Mouse (Mus musculus) urinary bladder, adult 2 months (tissue): ENCODE measurements at regions not wholly inside any gene's neighbourhood (a gene's known extent, or its start where the extent isn't known, plus 50 kb on each side); places are given as distances from the start of the nearest gene placed in this dataset.

Experiments
- DNase-seq: peaks from one replicate; pipeline ENCODE4 v3.0.0; 2022; ENCODE audit warnings: low spot score

- DNase-seq = no peak
These were observed 257.7 kb downstream of the Lmo4 start for GRCm38 (mm10) chr3:143947079-143947937.

- no peak for DNase-seq
These were observed 265.8 kb downstream of the Lmo4 start for GRCm38 (mm10) chr3:143939068-143939709.

- no peak for DNase-seq
These were observed 279.7 kb downstream of the Lmo4 start for GRCm38 (mm10) chr3:143925322-143925721.

DNA sequence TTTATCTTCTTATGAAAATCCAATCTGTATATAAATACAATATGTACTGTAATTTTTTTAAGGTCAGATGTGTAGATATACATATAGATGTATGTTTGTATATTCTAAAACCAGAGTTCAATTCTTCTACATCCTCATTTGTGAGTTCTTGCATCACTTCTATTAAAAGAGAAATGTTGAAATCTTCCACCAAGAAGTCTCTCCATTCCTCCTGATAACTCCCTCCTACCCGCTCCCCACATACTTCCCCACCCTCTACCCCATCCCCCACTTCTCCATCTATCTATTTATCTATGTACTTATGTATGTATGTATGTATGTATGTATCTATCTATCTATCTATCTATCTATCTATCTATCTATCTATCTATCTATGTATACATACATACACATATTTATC is 285.3 kb downstream of the Lmo4 start:
- DNase-seq = no peak

GRCm38 (mm10) chr3:143914341-143915217 is 290.4 kb downstream of the Lmo4 start:
- DNase-seq = no peak

DNA sequence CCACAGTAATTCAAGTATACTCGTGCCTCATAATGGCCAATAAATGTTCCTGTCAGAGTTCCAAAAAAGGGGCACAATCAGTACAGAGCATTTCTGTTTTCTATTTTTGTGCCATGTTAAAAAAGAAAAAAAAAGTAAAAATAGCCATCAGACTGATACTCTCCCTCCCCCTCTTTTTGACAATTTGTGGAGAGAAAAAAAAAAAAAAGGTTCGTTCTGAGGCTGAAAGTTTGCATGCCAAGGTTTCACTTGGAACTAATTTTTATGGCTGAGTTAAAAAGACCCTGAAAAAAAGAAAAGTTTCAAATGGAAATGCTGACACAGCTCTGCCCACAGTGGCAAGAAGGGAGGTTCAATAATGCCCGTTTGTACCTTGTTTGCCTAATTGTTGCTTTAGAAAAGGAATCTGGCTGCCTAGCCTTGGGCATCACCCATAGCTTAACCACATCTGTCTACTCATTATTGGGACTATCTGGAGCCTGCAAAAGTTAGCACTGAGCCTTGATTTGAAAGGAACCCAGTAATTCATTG is 291.9 kb downstream of the Lmo4 start:
- no peak for DNase-seq

DNA sequence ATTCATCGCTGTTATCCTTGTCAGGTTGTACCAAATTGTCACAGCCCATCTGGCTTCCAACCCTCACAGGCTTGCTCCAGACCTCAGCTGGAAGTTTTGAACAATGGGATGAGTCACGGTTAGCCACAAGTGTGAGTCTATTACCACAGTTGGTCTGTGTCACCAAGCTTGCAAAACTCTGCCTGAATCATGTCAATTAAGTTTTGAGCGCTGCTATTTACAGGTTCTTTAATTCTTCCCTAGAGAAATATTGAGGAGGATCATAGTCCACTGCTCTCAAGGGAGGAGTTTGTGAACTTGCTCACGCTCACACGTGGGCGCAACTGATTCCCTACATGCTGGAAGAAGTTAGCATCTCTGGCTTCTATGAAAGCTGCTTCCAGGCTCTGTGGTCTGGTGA is 292.6 kb downstream of the Lmo4 start:
- DNase-seq = no peak

GRCm38 (mm10) chr3:143909341-143909740 is 295.7 kb downstream of the Lmo4 start:
- DNase-seq = no peak

- DNase-seq = no peak
These were observed 301.6 kb downstream of the Lmo4 start for GRCm38 (mm10) chr3:143903421-143903820.

DNA sequence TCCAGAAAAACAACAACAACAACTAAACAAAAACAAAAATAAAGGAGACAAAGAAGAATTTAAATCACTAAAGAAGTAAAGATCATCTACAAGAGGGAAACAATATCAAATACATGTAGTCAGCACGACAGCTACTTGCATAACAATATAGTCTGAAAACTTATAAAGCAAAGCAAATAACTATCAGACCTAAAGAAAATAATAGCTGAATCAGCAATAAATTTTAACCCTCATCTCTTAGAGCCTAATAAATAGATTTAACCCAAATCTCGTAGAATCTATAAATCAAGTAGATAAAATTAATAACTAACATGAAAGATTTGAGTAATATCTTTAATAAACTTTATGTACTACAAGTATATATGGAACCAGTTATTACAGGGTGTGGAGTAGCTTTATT is 324.2 kb downstream of the Lmo4 start:
- no peak for DNase-seq

GRCm38 (mm10) chr3:143873876-143874275 is 331.1 kb downstream of the Lmo4 start:
- no peak for DNase-seq

GRCm38 (mm10) chr3:143866521-143866920 is 338.5 kb downstream of the Lmo4 start:
- DNase-seq = no peak

DNA sequence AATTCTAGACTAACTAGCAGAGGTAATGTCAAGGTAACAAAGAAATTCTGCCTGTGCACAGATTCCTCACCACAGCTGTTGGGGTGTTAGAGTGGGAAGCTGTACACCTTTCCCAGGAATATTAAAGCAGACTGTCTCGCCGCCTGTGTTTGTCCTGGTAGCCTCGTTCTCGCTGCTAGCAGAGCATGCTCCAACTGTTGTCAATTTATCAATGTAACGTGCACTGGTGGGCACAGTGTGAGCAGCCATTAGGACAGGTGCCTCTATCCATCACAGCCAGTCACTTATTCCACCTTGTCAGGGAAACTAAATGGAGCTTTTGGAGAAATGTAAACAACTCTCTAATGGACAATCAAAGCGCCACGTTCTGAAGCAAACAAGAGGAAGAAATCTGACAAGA is 339.4 kb downstream of the Lmo4 start:
- DNase-seq = no peak

GRCm38 (mm10) chr3:143864490-143864889 is 340.5 kb downstream of the Lmo4 start:
- no peak for DNase-seq

GRCm38 (mm10) chr3:143862531-143862930 is 342.5 kb downstream of the Lmo4 start:
- DNase-seq = no peak

- DNase-seq = no peak
These were observed 343.2 kb downstream of the Lmo4 start for GRCm38 (mm10) chr3:143861866-143862265.

- no peak for DNase-seq
These were observed 369.3 kb downstream of the Lmo4 start for GRCm38 (mm10) chr3:143835611-143836240.

DNA sequence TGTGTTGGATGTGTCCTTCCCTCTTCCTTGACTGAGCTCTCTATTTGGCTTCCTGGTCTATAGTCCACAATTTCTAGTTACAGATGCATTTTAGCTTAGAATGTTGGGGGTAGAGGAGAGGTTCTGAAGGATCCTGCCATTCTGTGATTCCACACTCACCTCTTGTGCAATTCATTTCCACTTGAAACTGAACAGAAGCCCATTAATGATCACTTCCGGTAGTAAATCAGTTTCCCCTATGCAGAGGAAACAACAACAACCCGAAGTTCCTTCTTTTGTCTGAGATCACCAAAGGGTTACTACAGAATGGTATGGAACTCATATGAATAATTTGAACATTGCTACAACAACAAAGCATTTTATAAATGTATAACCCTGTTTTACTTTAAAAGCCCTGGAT is 370.3 kb downstream of the Lmo4 start:
- DNase-seq = no peak

DNA sequence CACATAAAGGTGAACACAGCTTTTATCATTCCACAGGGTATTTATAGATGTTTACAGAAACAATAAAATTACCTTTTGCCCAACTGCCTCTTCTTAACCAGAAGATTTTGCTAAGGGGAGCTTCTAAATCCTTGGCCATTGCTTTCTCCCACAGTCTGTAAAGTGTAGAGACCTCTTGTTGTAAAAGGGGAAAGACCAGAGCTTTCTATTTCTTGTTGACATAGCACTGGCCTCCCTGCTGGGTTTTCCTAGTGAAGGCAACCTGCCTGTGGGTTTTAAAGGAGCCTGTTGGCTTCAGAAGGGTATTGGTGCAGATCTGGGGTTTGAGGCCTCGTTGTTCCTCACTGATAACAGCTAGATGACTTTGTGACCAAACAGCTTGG is 381.6 kb downstream of the Lmo4 start:
- DNase-seq = no peak

DNA sequence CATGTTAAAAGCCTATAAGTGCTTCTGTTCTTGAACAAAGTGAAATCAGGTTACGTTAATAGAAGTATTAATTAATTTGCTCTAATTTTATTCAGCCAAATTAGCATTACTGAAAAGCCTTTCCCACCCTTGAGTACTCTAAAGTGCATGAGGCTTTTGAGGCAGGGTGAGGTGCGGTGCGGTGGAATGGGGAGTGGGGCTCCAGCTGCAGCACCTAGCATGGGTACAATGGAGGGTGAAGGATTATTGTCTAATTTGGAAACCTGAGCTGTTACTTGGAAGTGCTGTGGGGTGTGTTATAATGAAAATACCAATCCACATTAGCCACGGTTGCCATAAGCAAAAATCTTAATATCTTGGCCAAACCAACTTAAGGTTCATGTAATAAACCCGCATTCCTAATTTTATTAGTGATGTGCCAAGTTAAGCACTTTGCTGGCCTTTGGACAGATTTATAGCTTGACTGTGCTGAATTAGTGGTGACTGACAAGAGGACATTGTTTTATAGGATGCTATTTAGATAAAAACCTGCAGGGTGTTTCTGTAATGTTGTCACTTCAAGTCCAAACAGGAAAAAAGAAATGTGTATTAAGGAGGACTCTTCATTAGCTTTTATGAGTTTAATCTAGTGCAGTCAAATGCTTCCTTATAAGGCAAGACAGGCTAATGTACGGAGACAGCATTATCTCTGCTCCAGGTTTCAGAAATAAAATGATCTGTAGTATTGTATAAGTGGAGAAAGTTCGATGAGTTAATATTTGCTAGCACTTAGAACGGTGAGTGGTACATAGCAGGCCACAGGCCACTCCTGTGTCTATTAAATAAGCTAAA is 382.2 kb downstream of the Lmo4 start:
- no peak for DNase-seq

- no peak for DNase-seq
These were observed 397.5 kb downstream of the Lmo4 start for GRCm38 (mm10) chr3:143807544-143807943.
